17 mouse cellular contexts compared by ENCODE assay signal in genomic region chr15:6623529-6624228, GRCm38 (mm10).
DNase-seq lines count a peak whose midpoint lies in the region; ATAC-seq and TF ChIP-seq lines count a peak whose summit lies in the region.
"Had no signal": no experiment of that assay in that cellular context is flagged by ENCODE, and none has a peak within 500 bp of the region (broad histone marks: within the 10 kb centered on the region; RNA-seq: fewer than 3 reads in every experiment).

No protein-coding gene starts in this region.

- peak; percentile 28 for DNase-seq in G1E (ENCODE audit: low spot score)
- peak; percentile 53 for DNase-seq in naive thymus-derived CD4-positive, alpha-beta T cell, adult 2 months (ENCODE audit: low read depth)
- no peak for DNase-seq in testis, postnatal 14 days (ENCODE audit: low spot score)
- no peak for DNase-seq in limb, embryonic 10.5 days (ENCODE audit: low spot score)
- DNase-seq: adrenal gland, postnatal 25 days; cerebellum, adult 9-11 months had no signal

- WGBS in intestine, postnatal 0 days, result 54% methylated on average over 8 of the region's 8 CpGs
- 73% methylated on average over 8 of the region's 8 CpGs for WGBS in intestine, embryonic 15.5 days
- WGBS in kidney, embryonic 16.5 days, result 77% methylated on average over 8 of the region's 8 CpGs
- 88% methylated on average over 8 of the region's 8 CpGs for WGBS in limb, embryonic 10.5 days

- H3K27ac ChIP-seq in intestine, postnatal 0 days (ENCODE audit: low read depth, low read length), result no peak overlapping the region
- no peak overlapping the region for H3K27ac ChIP-seq in intestine, embryonic 15.5 days
- H3K27ac ChIP-seq in kidney, embryonic 16.5 days (ENCODE audit: low read length), result no peak overlapping the region
- H3K27ac ChIP-seq in limb, embryonic 10.5 days, result no peak overlapping the region
- H3K27ac ChIP-seq: forebrain, embryonic 13.5 days; heart, embryonic 13.5 days; kidney, postnatal 0 days; neural tube, embryonic 15.5 days had no signal

- H3K9ac ChIP-seq in intestine, postnatal 0 days (ENCODE audit: low read depth, low read length), result no peak overlapping the region
- H3K9ac ChIP-seq in intestine, embryonic 15.5 days, result no peak overlapping the region
- H3K9ac ChIP-seq in kidney, embryonic 16.5 days (replicated peaks; ENCODE audit: low read length), result no peak overlapping the region
- H3K9ac ChIP-seq: lung, embryonic 14.5 days had no signal

- no peak overlapping the region for H3K4me2 ChIP-seq in intestine, postnatal 0 days (replicated peaks; ENCODE audit: low read depth)
- no peak overlapping the region for H3K4me2 ChIP-seq in intestine, embryonic 15.5 days (replicated peaks)
- H3K4me2 ChIP-seq in kidney, embryonic 16.5 days (replicated peaks; ENCODE audit: low read depth, low read length), result no peak overlapping the region

- H3K4me1 ChIP-seq in intestine, postnatal 0 days (replicated peaks; ENCODE audit: control insufficient read depth, insufficient read depth, low read length), result 0 out of 2 replicates have a peak, but pooled peaks cover 4% of the 10 kb centered on the region
- no peaks in the 10 kb centered on the region for H3K4me1 ChIP-seq in intestine, embryonic 15.5 days (replicated peaks)
- H3K4me1 ChIP-seq in G1E (ENCODE audit: insufficient read depth, low read depth, low read length), result peaks cover 55% of the 10 kb centered on the region
- H3K4me1 ChIP-seq in kidney, embryonic 16.5 days (ENCODE audit: insufficient read depth, low read length), result peaks cover 20% of the 10 kb centered on the region
- peaks cover 13% of the 10 kb centered on the region for H3K4me1 ChIP-seq in limb, embryonic 10.5 days

- no peak overlapping the region for H3K4me3 ChIP-seq in intestine, postnatal 0 days (ENCODE audit: low read depth, low read length)
- H3K4me3 ChIP-seq in intestine, embryonic 15.5 days (replicated peaks), result no peak overlapping the region
- no peak overlapping the region; the same call in 1 of the 2 replicates for H3K4me3 ChIP-seq in G1E (ENCODE audit: low read depth, low read length)
- H3K4me3 ChIP-seq in kidney, embryonic 16.5 days (ENCODE audit: low read length), result no peak overlapping the region
- H3K4me3 ChIP-seq in limb, embryonic 10.5 days, result no peak overlapping the region
- H3K4me3 ChIP-seq: left cerebral cortex, adult 2 months had no signal

- no peaks in the 10 kb centered on the region for H3K27me3 ChIP-seq in intestine, postnatal 0 days (replicated peaks; ENCODE audit: control insufficient read depth, insufficient read depth, low read length)
- no peaks in the 10 kb centered on the region for H3K27me3 ChIP-seq in intestine, embryonic 15.5 days (replicated peaks)
- H3K27me3 ChIP-seq in G1E (ENCODE audit: insufficient read depth, low read length), result no peaks in the 10 kb centered on the region
- no peaks in the 10 kb centered on the region for H3K27me3 ChIP-seq in kidney, embryonic 16.5 days (ENCODE audit: insufficient read depth, low read length)
- H3K27me3 ChIP-seq in limb, embryonic 10.5 days (ENCODE audit: low read depth, poor library complexity, severe bottlenecking), result 0 out of 2 replicates have a peak, but pooled peaks cover 4% of the 10 kb centered on the region
- H3K27me3 ChIP-seq: forebrain, embryonic 13.5 days; heart, embryonic 13.5 days; hindbrain, embryonic 15.5 days; neural tube, embryonic 15.5 days had no signal

- peak; percentile 29; the same call in 1 of the 2 replicates for ATAC-seq in intestine, postnatal 0 days
- ATAC-seq in intestine, embryonic 15.5 days, result no peak
- ATAC-seq in G1E (ENCODE audit: extremely low read depth, insufficient number of reproducible peaks, low FRiP score, poor library complexity, severe bottlenecking), result peak; percentile 84
- peak; percentile 43 for ATAC-seq in inflammation-experienced regulatory T-cells, adult 6 months
- ATAC-seq in kidney, embryonic 16.5 days (ENCODE audit: low FRiP score, low TSS enrichment), result no peak

- H3K9me3 ChIP-seq in intestine, postnatal 0 days (ENCODE audit: control insufficient read depth), result no peaks in the 10 kb centered on the region
- H3K9me3 ChIP-seq in intestine, embryonic 15.5 days, result no peaks in the 10 kb centered on the region
- H3K9me3 ChIP-seq in G1E (replicated peaks), result no peaks in the 10 kb centered on the region
- H3K9me3 ChIP-seq in kidney, embryonic 16.5 days (ENCODE audit: low read length), result no peaks in the 10 kb centered on the region
- no peaks in the 10 kb centered on the region for H3K9me3 ChIP-seq in limb, embryonic 10.5 days (replicated peaks)
- H3K9me3 ChIP-seq: forebrain, embryonic 13.5 days; heart, embryonic 13.5 days; hindbrain, embryonic 15.5 days; neural tube, embryonic 15.5 days had no signal

- TF ChIP-seq CTCF in intestine, postnatal 0 days (IDR thresholded peaks at IDR 0.05; ENCODE audit: low read depth), result no peak
- no peak for TF ChIP-seq CTCF in G1E (IDR thresholded peaks at IDR 0.05; ENCODE audit: low read depth, low read length)

- no peaks in the 10 kb centered on the region for H3K36me3 ChIP-seq in intestine, postnatal 0 days (ENCODE audit: control insufficient read depth, insufficient read depth)
- H3K36me3 ChIP-seq in intestine, embryonic 15.5 days, result no peaks in the 10 kb centered on the region
- peaks cover 52% of the 10 kb centered on the region for H3K36me3 ChIP-seq in G1E (replicated peaks)
- no peaks in the 10 kb centered on the region for H3K36me3 ChIP-seq in kidney, embryonic 16.5 days (ENCODE audit: insufficient read depth, low read length)
- H3K36me3 ChIP-seq in limb, embryonic 10.5 days, result no peaks in the 10 kb centered on the region
- H3K36me3 ChIP-seq: heart, embryonic 13.5 days; hindbrain, embryonic 15.5 days; neural tube, embryonic 15.5 days had no signal

Comparison
In these comparisons a context has a peak if more than half of its experiments do, and no peak if none do; other contexts are left out.
1. ATAC-seq: peak in intestine, postnatal 0 days (single experiment), G1E (single experiment) and inflammation-experienced regulatory T-cells, adult 6 months (single experiment); none in intestine, embryonic 15.5 days (single experiment) and kidney, embryonic 16.5 days (single experiment).
2. DNase-seq: peak in G1E (single experiment) and naive thymus-derived CD4-positive, alpha-beta T cell, adult 2 months (single experiment); none in testis, postnatal 14 days (single experiment) and limb, embryonic 10.5 days (single experiment).